Mouse (Mus musculus): ENCODE measurements around the gene Pnpla8. TPM values are rescaled to one million over a fixed set of nuclear protein-coding genes. Genes with fewer than 3 reads are reported as not detected.

Pnpla8 gene
- total RNA-seq, 4 experiments from 2014 or later: 118 to 127 (median 126) TPM

- DNase-seq (ENCODE audit: low spot score in 2 of 2): no peak
Measured at GRCm38 (mm10) chr12:44346143-44346542, 125.0 kb downstream of the Pnpla8 start.

- DNase-seq (ENCODE audit: low spot score in 2 of 2): no peak
Measured at GRCm38 (mm10) chr12:44355116-44355515, 133.9 kb downstream of the Pnpla8 start.

GRCm38 (mm10) chr12:44357460-44357859, 136.3 kb downstream of the Pnpla8 start:
- DNase-seq (ENCODE audit: low spot score in 2 of 2): no peak

GRCm38 (mm10) chr12:44357881-44358280, 136.7 kb downstream of the Pnpla8 start:
- DNase-seq (ENCODE audit: low spot score in 2 of 2): no peak

DNA sequence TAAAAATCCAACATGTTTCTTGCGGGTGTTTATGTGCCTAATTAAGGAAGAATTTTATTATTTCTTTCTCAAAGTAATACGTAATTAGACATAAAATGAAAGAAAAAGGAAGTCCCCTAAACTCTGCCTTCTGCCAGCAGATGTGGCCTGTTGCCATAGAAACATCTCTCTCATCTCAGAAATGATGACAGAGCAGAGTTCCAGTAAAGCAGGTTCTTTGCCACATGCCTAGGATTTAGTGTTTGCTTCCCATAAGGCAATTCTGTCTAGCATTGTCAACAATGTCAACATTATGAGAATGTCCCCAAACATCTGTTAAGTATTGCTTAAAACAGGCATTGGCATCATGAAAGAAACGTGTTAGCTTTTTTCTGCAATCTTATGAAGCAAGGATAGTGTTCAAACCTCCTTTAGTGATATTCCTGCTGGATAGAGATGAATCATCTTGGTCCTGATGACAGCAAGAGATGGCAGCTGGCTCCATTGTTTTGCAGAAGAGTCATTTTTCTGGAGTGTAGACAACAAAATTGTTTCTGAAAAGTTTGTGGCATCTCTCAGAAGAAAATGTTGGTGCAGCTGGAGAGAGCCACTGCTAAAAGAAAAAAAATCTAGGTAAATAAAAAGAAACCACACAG, 150.0 kb downstream of the Pnpla8 start:
- no peak for DNase-seq (ENCODE audit: low spot score in 2 of 2)

Small RNA genes within 50 kb of the gene (microRNA-seq; reads per million reads assigned to microRNA genes)
- 0 reads per million in 2 experiments for gene Mir5627

Other genes with a start within 250 kb of the Pnpla8 start
- 10 to 100 TPM; 38.3 to 45.0 (median 38.6) TPM for gene Dnajb9, start 11.0 kb upstream of the Pnpla8 start, total RNA-seq (2022)
- 100 to 1,000 TPM; 495 to 532 (median 509) TPM for gene Nrcam, start 107.5 kb downstream of the Pnpla8 start, total RNA-seq (2022)